Mouse (Mus musculus) cerebellum, postnatal 14 days (tissue): ENCODE results near the gene Psmd9.
A peak's percentile ranks its signal among the peaks of the same experiment; 100 is the strongest.
"Not testable (repeated sequence)": the region's sequence is repeated elsewhere in the genome, so short reads cannot be mapped to it uniquely, and the experiment has no call there.

ENCODE experiments used
- DNase-seq, 2 experiments: peaks; one replicate each; pipeline ENCODE4 v3.0.0; 2021; ENCODE audit warnings: mixed read lengths in 2 of 2

Psmd9 gene

GRCm38 (mm10) chr5:123195500-123196000, 26.3 kb downstream of the Psmd9 start:
- DNase-seq = no peak

GRCm38 (mm10) chr5:123196746-123197145, 27.5 kb downstream of the Psmd9 start:
- no peak for DNase-seq

GRCm38 (mm10) chr5:123198523-123198922, 29.3 kb downstream of the Psmd9 start:
- no peak for DNase-seq

- not testable (repeated sequence) for DNase-seq
Observed at GRCm38 (mm10) chr5:123200816-123201522, 31.8 kb downstream of the Psmd9 start.

GRCm38 (mm10) chr5:123201523-123201892, 32.3 kb downstream of the Psmd9 start:
- peak; percentile 18 to 46 for DNase-seq

- peak; percentile 49 to 65 for DNase-seq
Observed at GRCm38 (mm10) chr5:123201987-123202386, 32.8 kb downstream of the Psmd9 start.

GRCm38 (mm10) chr5:123202771-123203170, 33.6 kb downstream of the Psmd9 start:
- not testable (repeated sequence) for DNase-seq

GRCm38 (mm10) chr5:123203591-123203990, 34.4 kb downstream of the Psmd9 start:
- not testable (repeated sequence) for DNase-seq

GRCm38 (mm10) chr5:123222346-123223050, 53.3 kb downstream of the Psmd9 start:
- DNase-seq = not testable (repeated sequence)

GRCm38 (mm10) chr5:123223051-123223410, 53.8 kb downstream of the Psmd9 start:
- peak; percentile 42 to 67 for DNase-seq

- DNase-seq = not testable (repeated sequence)
Observed at GRCm38 (mm10) chr5:123223861-123224260, 54.6 kb downstream of the Psmd9 start.

- no peak for DNase-seq
Observed at GRCm38 (mm10) chr5:123226851-123227250, 57.6 kb downstream of the Psmd9 start.

GRCm38 (mm10) chr5:123227762-123228523, 58.7 kb downstream of the Psmd9 start:
- DNase-seq = peak; percentile 97 to 98

GRCm38 (mm10) chr5:123228524-123228922, 59.3 kb downstream of the Psmd9 start:
- DNase-seq = no peak

- no peak for DNase-seq
Observed at GRCm38 (mm10) chr5:123229296-123229695, 60.1 kb downstream of the Psmd9 start.

GRCm38 (mm10) chr5:123232180-123232579, 63.0 kb downstream of the Psmd9 start:
- no peak for DNase-seq

GRCm38 (mm10) chr5:123235731-123236130, 66.5 kb downstream of the Psmd9 start:
- DNase-seq = peak; percentile 56 to 82

- DNase-seq = no peak
Observed at GRCm38 (mm10) chr5:123236426-123236825, 67.2 kb downstream of the Psmd9 start.

GRCm38 (mm10) chr5:123239501-123239900, 70.3 kb downstream of the Psmd9 start:
- no peak for DNase-seq

- DNase-seq = peak; percentile 82 to 85
Observed at GRCm38 (mm10) chr5:123245518-123245917, 76.3 kb downstream of the Psmd9 start.

GRCm38 (mm10) chr5:123251390-123251789, 82.2 kb downstream of the Psmd9 start:
- DNase-seq = no peak

GRCm38 (mm10) chr5:123251834-123252233, 82.6 kb downstream of the Psmd9 start, which contains the start of gene Wdr66:
Wdr66 (plus strand) TSS chr5:123252102.
- DNase-seq = peak; percentile 93 to 96
